Mouse (Mus musculus): ENCODE measurements at regions not wholly inside any gene's neighbourhood (a gene's known extent, or its start where the extent isn't known, plus 50 kb on each side); places are given as distances from the start of the nearest gene placed in this dataset.

- TF ChIP-seq ELF1 (IDR thresholded peaks at IDR 0.05; ENCODE audit: low read depth, low read length), result no peak
- no peak for TF ChIP-seq TBP (conservative IDR thresholded peaks at IDR 0.05; ENCODE audit: low read depth, low read length)
- TF ChIP-seq POLR2A (IDR thresholded peaks at IDR 0.05; ENCODE audit: low read depth, low read length), result no peak
- TF ChIP-seq MAZ (IDR thresholded peaks at IDR 0.05; ENCODE audit: low read depth, low read length), result no peak
These were observed 50.8 kb upstream of the Arhgap20 start for GRCm38 (mm10) chr9:51714326-51714725.
